Mouse (Mus musculus) hindbrain, embryonic 12.5 days (tissue): ENCODE measurements at regions not wholly inside any gene's neighbourhood (a gene's known extent, or its start where the extent isn't known, plus 50 kb on each side); places are given as distances from the start of the nearest gene placed in this dataset.

ENCODE experiments used
- ATAC-seq: fragments of 200-750 bp; cut with Nextera tagmentation; 2 replicates; pipeline ENCODE4 v1.8.0; 2017; ENCODE audit warnings: moderate TSS enrichment; ENCODE audit not compliant: low FRiP score
- H3K27ac ChIP-seq: fragments of 300-500 bp; sonication (generic); 2 replicates; pipeline ENCODE4 v1.5.1; 2016; ENCODE audit warnings: mild to moderate bottlenecking
- H3K27me3 ChIP-seq: fragments of 300-500 bp; sonication (generic); 2 replicates; pipeline ENCODE4 v1.6.1; 2016; ENCODE audit warnings: mild to moderate bottlenecking
- H3K36me3 ChIP-seq: fragments of 300-500 bp; sonication (generic); 2 replicates; pipeline ENCODE4 v1.6.1; 2016; ENCODE audit warnings: mild to moderate bottlenecking
- H3K4me1 ChIP-seq: fragments of 300-500 bp; sonication (generic); 2 replicates; pipeline ENCODE4 v1.6.1; 2016
- H3K4me2 ChIP-seq: fragments of 300-500 bp; sonication (generic); replicated peaks from 2 replicates; pipeline ENCODE4 v1.6.1; 2016; ENCODE audit warnings: mild to moderate bottlenecking
- H3K4me3 ChIP-seq: fragments of 300-500 bp; sonication (generic); 2 replicates; pipeline ENCODE4 v1.5.1; 2016; ENCODE audit warnings: mild to moderate bottlenecking
- H3K9ac ChIP-seq: fragments of 300-500 bp; sonication (generic); 2 replicates; pipeline ENCODE4 v1.6.1; 2016; ENCODE audit warnings: mild to moderate bottlenecking, moderate library complexity
- H3K9me3 ChIP-seq: fragments of 300-500 bp; sonication (generic); replicated peaks from 2 replicates; pipeline ENCODE4 v1.6.1; 2016; ENCODE audit warnings: mild to moderate bottlenecking
- WGBS: fragments of 180-500 bp; shearing (Covaris S2); methylation state at CpG from one replicate; pipeline ENCODE4 v1.1.7; 2016; 5-methylcytosine and 5-hydroxymethylcytosine counted together

DNA sequence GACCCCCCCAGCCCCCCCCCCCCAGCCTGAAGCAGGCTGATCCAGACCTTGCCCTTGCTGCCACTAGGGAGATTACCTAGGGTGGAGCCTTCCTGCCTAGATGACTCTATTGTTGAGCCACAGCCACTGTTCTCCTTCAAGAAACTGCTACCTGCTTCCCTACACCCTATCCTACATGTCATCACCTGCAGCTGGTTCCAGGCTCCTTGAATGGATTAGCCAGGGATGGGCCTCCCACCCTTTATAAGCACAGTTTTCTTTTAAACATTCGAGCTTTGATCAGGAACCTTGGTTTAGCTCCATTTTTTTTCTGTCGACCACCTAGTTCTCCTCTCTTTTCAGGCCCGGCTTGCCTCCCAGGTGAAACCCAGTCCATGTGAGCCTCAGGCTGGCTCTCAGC is 792.8 kb upstream of the Nr2f1 start:
- ATAC-seq: no peak

DNA sequence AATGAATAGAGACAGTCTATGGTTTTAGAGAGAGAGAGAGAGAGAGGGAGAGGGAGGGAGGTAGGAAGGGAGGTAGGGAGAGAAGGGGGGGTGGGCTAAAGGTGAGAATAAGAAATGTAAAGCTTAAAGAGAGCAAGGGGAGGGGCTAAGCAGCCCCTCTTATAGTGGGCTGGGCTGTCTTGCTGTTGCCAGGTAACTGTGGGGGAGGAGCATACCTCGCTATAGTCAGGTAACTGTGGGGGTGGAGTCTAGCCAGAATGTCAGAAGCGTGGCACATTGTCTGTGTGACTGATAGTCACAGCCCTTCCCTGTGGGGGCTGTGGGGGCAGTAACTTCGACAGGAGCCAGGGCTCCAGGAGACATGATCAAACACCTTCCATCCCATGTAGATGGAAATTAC is 786.4 kb upstream of the Nr2f1 start:
- WGBS: 10% methylated on average over 3 of the region's 3 CpGs
- Histone ChIP-seq H3K4me1 (no peaks in the 10 kb centered on the region), H3K27ac (no peak overlapping the region), H3K9me3 (no peaks in the 10 kb centered on the region), H3K9ac (no peak overlapping the region), H3K4me3 (no peak overlapping the region), H3K4me2 (no peak overlapping the region), H3K36me3 (no peaks in the 10 kb centered on the region), H3K27me3 (no peaks in the 10 kb centered on the region)
- ATAC-seq: no peak

More for the DNA sequence above, 792.8 kb upstream of the Nr2f1 start:
- H3K27me3 ChIP-seq: no peaks in the 10 kb centered on the region
- H3K4me2 ChIP-seq: no peak overlapping the region
- H3K4me3 ChIP-seq: no peak overlapping the region
- no peak overlapping the region for H3K9ac ChIP-seq
- H3K4me1 ChIP-seq: no peaks in the 10 kb centered on the region
- H3K9me3 ChIP-seq: no peaks in the 10 kb centered on the region
- no peaks in the 10 kb centered on the region for H3K36me3 ChIP-seq
- no peak overlapping the region for H3K27ac ChIP-seq
- WGBS: 90% methylated on average over 3 of the region's 3 CpGs

GRCm38 (mm10) chr13:78977224-78977780 is 777.7 kb upstream of the Nr2f1 start:
- WGBS: 74% methylated on average over 3 of the region's 3 CpGs

GRCm38 (mm10) chr13:78938351-78938741 is 738.8 kb upstream of the Nr2f1 start:
- Histone ChIP-seq H3K27ac (peak overlapping the region; percentile 70), H3K9ac (no peak overlapping the region), H3K4me3 (no peak overlapping the region), H3K27me3 (no peaks in the 10 kb centered on the region), H3K4me1 (peaks cover 22% of the 10 kb centered on the region), H3K36me3 (no peaks in the 10 kb centered on the region), H3K9me3 (no peaks in the 10 kb centered on the region), H3K4me2 (peak overlapping the region; percentile 26; the same call in 1 of the 2 replicates)
- 0 out of 2 replicates have a peak, but pooled peaks have one; percentile 9 for ATAC-seq
- WGBS: 11% methylated on average over 5 of the region's 5 CpGs

More at GRCm38 (mm10) chr13:78977224-78977780, 777.7 kb upstream of the Nr2f1 start:
- Histone ChIP-seq H3K27me3 (no peaks in the 10 kb centered on the region), H3K9me3 (no peaks in the 10 kb centered on the region), H3K27ac (no peak overlapping the region), H3K4me3 (no peak overlapping the region), H3K4me1 (no peaks in the 10 kb centered on the region), H3K9ac (no peak overlapping the region), H3K4me2 (no peak overlapping the region), H3K36me3 (no peaks in the 10 kb centered on the region)
- ATAC-seq: no peak

DNA sequence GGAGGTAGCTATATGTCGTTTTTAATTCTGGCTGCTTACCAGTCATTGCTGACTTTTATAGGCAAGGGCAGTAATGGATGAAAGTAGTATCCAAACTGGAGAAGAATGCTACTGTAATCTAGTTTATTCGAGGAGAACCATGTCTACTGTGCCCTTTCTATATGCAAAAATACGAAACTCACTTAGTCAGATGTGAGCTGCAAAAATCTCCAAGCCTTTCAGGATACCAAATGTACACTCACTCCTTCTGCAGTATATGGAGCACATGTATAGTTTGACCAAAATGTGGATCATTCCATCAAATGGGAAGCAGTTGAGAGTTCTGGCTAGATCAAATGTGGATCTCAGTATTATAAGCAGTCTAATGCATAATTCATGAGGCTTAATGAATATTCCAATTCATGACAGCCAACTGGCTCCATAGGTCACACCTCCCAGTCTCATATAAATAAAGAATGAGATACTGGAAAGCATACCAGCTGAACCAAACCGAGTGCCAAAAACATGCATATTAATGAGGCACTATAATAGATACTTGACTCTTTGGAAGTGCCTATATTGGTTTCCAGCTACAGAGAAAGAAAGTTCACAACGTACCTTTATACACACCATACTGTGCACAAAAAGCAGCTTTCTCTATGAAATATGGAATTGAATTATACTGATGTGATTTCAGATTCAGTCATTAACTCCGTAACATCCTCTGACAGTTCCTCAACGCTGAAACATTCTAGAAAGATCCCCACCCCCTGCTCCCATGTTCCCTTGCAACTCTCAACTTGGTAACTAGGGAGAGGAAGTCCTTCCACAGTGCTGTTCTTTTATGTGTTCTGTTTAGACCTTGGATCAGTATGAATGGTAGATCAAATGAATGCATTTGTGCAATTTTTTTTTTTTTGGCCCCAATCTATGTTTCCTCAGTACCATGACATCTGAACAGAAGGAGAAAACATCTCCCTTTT is 738.1 kb upstream of the Nr2f1 start:
- Histone ChIP-seq H3K27ac (peak overlapping the region; percentile 75), H3K9ac (no peak overlapping the region), H3K27me3 (no peaks in the 10 kb centered on the region), H3K4me2 (peak overlapping the region; percentile 26; the same call in 1 of the 2 replicates), H3K36me3 (no peaks in the 10 kb centered on the region), H3K4me1 (peaks cover 22% of the 10 kb centered on the region), H3K9me3 (no peaks in the 10 kb centered on the region), H3K4me3 (no peak overlapping the region)
- 25% methylated on average over 7 of the region's 7 CpGs for WGBS
- ATAC-seq: peak; percentile 91

GRCm38 (mm10) chr13:78935990-78936650 is 736.6 kb upstream of the Nr2f1 start:
- 12% methylated on average over 3 of the region's 3 CpGs for WGBS
- Histone ChIP-seq H3K27ac (peak overlapping the region; percentile 50), H3K4me2 (no peak overlapping the region), H3K4me3 (no peak overlapping the region), H3K36me3 (no peaks in the 10 kb centered on the region), H3K27me3 (no peaks in the 10 kb centered on the region), H3K9ac (no peak overlapping the region), H3K4me1 (peaks cover 22% of the 10 kb centered on the region), H3K9me3 (no peaks in the 10 kb centered on the region)
- ATAC-seq: peak; percentile 62

GRCm38 (mm10) chr13:78928347-78928746 is 728.8 kb upstream of the Nr2f1 start:
- peak; percentile 67 for ATAC-seq
- no peak overlapping the region for H3K27ac ChIP-seq
- no peak overlapping the region for H3K4me2 ChIP-seq
- no peaks in the 10 kb centered on the region for H3K36me3 ChIP-seq
- no peaks in the 10 kb centered on the region for H3K9me3 ChIP-seq
- no peaks in the 10 kb centered on the region for H3K27me3 ChIP-seq
- no peak overlapping the region for H3K4me3 ChIP-seq
- H3K9ac ChIP-seq: no peak overlapping the region
- WGBS: 60% methylated on average over 1 of the region's 1 CpGs
- H3K4me1 ChIP-seq: no peaks in the 10 kb centered on the region

- Histone ChIP-seq H3K36me3 (no peaks in the 10 kb centered on the region), H3K9ac (no peak overlapping the region)
These were observed 721.2 kb upstream of the Nr2f1 start for GRCm38 (mm10) chr13:78920802-78921201.

GRCm38 (mm10) chr13:78909839-78910238 is 710.3 kb upstream of the Nr2f1 start:
- Histone ChIP-seq H3K4me3 (no peak overlapping the region), H3K27ac (no peak overlapping the region), H3K9me3 (no peaks in the 10 kb centered on the region), H3K27me3 (no peaks in the 10 kb centered on the region), H3K4me1 (peaks cover 6% of the 10 kb centered on the region; the same call in 1 of the 2 replicates), H3K36me3 (no peaks in the 10 kb centered on the region), H3K4me2 (no peak overlapping the region), H3K9ac (no peak overlapping the region)
- WGBS: 23% methylated on average over 5 of the region's 5 CpGs
- no peak for ATAC-seq

More at GRCm38 (mm10) chr13:78920802-78921201, 721.2 kb upstream of the Nr2f1 start:
- no peak for ATAC-seq
- Histone ChIP-seq H3K4me2 (no peak overlapping the region), H3K4me3 (no peak overlapping the region), H3K4me1 (no peaks in the 10 kb centered on the region), H3K27ac (no peak overlapping the region), H3K9me3 (no peaks in the 10 kb centered on the region), H3K27me3 (no peaks in the 10 kb centered on the region)
- 28% methylated on average over 3 of the region's 3 CpGs for WGBS

DNA sequence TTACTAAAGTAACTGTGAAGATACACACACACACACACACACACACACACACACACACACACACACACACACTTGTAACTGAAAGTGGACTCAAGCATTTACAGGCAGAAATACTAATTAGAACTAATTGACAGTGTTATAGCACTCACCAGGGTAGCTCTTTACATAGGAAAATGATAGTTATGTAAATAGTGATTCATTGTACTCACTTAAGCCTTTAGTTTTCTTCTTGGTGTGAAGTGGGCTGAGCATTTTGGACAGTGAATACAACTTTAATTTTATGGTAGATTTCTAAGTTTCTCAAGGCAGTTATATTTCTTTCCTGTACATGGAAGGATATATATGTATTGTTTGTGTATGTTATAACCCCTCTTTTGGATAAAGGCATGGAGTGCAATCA is 704.5 kb upstream of the Nr2f1 start:
- H3K36me3 ChIP-seq: no peaks in the 10 kb centered on the region
- ATAC-seq: no peak

GRCm38 (mm10) chr13:78900693-78901092 is 701.1 kb upstream of the Nr2f1 start:
- Histone ChIP-seq H3K27ac (no peak overlapping the region), H3K27me3 (no peaks in the 10 kb centered on the region), H3K9ac (no peak overlapping the region), H3K36me3 (no peaks in the 10 kb centered on the region), H3K4me3 (no peak overlapping the region), H3K4me1 (no peaks in the 10 kb centered on the region), H3K9me3 (no peaks in the 10 kb centered on the region), H3K4me2 (no peak overlapping the region)
- 88% methylated on average over 1 of the region's 1 CpGs for WGBS
- no peak for ATAC-seq

More for the DNA sequence above, 704.5 kb upstream of the Nr2f1 start:
- Histone ChIP-seq H3K27me3 (no peaks in the 10 kb centered on the region), H3K4me2 (no peak overlapping the region), H3K27ac (no peak overlapping the region), H3K4me1 (no peaks in the 10 kb centered on the region), H3K9ac (no peak overlapping the region), H3K9me3 (no peaks in the 10 kb centered on the region), H3K4me3 (no peak overlapping the region)

DNA sequence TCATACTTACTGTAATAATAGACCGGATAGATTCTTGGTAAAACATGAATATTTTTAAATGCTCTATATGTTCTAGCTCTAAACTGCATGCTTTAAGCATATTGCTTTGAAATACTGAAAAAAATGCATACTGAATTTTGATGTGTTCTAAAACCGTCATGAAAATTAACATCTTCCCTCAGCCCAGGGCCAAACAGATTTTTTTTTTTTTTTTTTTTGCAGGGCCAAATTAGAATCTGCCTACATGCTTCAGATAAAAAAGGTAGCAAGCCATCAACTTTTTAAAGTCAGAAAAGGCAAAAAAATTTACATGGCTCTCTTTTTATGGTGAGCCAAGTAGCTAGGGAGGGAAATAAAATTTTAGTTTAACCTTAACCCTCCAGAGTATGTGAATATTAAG is 692.7 kb upstream of the Nr2f1 start:
- no peak overlapping the region for H3K4me2 ChIP-seq
- H3K4me3 ChIP-seq: no peak overlapping the region
- H3K27ac ChIP-seq: no peak overlapping the region
- H3K4me1 ChIP-seq: no peaks in the 10 kb centered on the region
- no peak overlapping the region for H3K9ac ChIP-seq
- no peak for ATAC-seq
- H3K36me3 ChIP-seq: no peaks in the 10 kb centered on the region
- no peaks in the 10 kb centered on the region for H3K9me3 ChIP-seq
- H3K27me3 ChIP-seq: no peaks in the 10 kb centered on the region
- WGBS: 87% methylated on average over 2 of the region's 2 CpGs
